Mouse (Mus musculus): ENCODE results near the gene Gm42906.
A peak's percentile ranks its signal among the peaks of the same experiment; 100 is the strongest.

DNA sequence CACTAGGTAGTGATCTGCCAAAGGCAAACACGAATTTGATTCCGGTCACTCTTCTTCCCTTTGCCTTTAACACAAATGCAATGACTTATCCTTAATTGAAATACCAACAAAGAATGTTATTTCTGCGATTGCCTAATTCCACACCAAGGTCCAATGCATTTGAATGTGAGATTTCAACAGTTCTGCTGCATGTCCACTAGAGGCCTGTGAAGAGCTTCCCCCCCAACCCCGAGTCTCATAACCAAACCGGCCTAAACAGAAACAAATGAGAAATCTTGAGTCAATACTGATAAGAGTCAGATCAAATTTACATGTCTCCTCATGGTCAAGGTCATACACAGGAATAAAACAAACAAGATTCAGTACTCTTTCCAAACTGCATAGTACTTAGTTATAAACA, 285.7 kb downstream of the Gm42906 start:
- TF ChIP-seq CTCF (IDR thresholded peaks at IDR 0.05; ENCODE audit: control insufficient read depth, insufficient read depth, insufficient read length), result peak; percentile 35
- TF ChIP-seq USF1 (IDR thresholded peaks at IDR 0.05; ENCODE audit: low read depth), result no peak
- TF ChIP-seq FOSL1 (IDR thresholded peaks at IDR 0.05; ENCODE audit: insufficient read depth, low read length, poor library complexity, severe bottlenecking), result no peak
- no peak for TF ChIP-seq MAX (IDR thresholded peaks at IDR 0.05)

All from C2C12 (cell line).